Mouse (Mus musculus) forebrain, embryonic 10.5 days (tissue): Measurements from ENCODE around the gene Unc13a. TPM values are rescaled to one million over a fixed set of nuclear protein-coding genes. Genes with fewer than 3 reads are reported as not detected.
A peak's percentile ranks its signal among the peaks of the same experiment; 100 is the strongest.

Experiments
- DNase-seq: peaks from one replicate; pipeline ENCODE4 v3.0.0-alpha.2; 2017; ENCODE audit warnings: low spot score; ENCODE audit errors: extremely low spot score
- H3K27ac ChIP-seq: fragments of 300-500 bp; sonication (generic); 2 replicates; pipeline ENCODE4 v1.5.1; 2016; ENCODE audit warnings: mild to moderate bottlenecking
- H3K27me3 ChIP-seq: fragments of 300-500 bp; sonication (generic); 2 replicates; pipeline ENCODE4 v1.6.1; 2016; ENCODE audit warnings: mild to moderate bottlenecking; ENCODE audit not compliant: poor library complexity, severe bottlenecking
- H3K36me3 ChIP-seq: fragments of 300-500 bp; sonication (generic); replicated peaks from 2 replicates; pipeline ENCODE4 v1.6.1; 2016; ENCODE audit warnings: mild to moderate bottlenecking, moderate library complexity
- H3K4me1 ChIP-seq: fragments of 300-500 bp; sonication (generic); 2 replicates; pipeline ENCODE4 v1.6.1; 2016
- H3K4me3 ChIP-seq: fragments of 300-500 bp; sonication (generic); 2 replicates; pipeline ENCODE4 v1.5.1; 2016; ENCODE audit warnings: mild to moderate bottlenecking, moderate library complexity
- H3K9me3 ChIP-seq: fragments of 300-500 bp; sonication (generic); 2 replicates; pipeline ENCODE4 v1.6.1; 2016; ENCODE audit warnings: mild to moderate bottlenecking, moderate library complexity
- WGBS: fragments of 180-500 bp; shearing (Covaris S2); methylation state at CpG from one replicate; pipeline ENCODE4 v1.1.7; 2016; 5-methylcytosine and 5-hydroxymethylcytosine counted together
- polyA plus RNA-seq: library from polyadenylated mRNA; unstranded; fragments of >200 nt; fragmentation: Nextera tagmentation; extraction: Ambion mirVana; gene quantifications from 2 replicates; pipeline ENCODE4 v1.2.1, GENCODE M21; 2016

The Unc13a gene
- polyA plus RNA-seq, 1 experiment from 2014 or later = 3.3 TPM

DNA sequence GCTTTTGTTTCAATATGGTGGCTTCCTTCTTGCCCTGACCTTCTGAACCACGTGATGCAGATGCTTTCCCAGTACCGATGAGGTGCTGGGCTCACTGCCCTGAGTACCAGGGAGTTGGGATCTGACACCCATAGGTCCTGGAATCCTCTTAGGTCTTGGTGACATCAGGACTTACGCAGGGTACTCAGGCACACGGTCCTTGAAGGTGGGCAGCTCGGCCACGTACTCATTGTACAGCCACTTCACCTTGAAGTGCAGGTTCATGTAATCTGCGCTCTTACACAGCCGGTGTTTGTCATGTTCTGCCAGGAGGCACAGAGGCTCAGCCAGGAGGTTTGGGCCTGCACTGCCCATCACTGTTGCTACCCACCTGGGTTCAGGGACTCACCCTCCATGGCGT is 26.0 kb downstream of the Unc13a start:
- WGBS = 89% methylated on average over 9 of the region's 9 CpGs
- H3K27me3 ChIP-seq = 0 out of 2 replicates have a peak, but pooled peaks cover 4% of the 10 kb centered on the region
- no peaks in the 10 kb centered on the region for H3K9me3 ChIP-seq
- no peaks in the 10 kb centered on the region for H3K4me1 ChIP-seq
- H3K4me3 ChIP-seq = no peak overlapping the region
- no peak for DNase-seq
- no peak overlapping the region for H3K27ac ChIP-seq
- no peaks in the 10 kb centered on the region for H3K36me3 ChIP-seq

DNA sequence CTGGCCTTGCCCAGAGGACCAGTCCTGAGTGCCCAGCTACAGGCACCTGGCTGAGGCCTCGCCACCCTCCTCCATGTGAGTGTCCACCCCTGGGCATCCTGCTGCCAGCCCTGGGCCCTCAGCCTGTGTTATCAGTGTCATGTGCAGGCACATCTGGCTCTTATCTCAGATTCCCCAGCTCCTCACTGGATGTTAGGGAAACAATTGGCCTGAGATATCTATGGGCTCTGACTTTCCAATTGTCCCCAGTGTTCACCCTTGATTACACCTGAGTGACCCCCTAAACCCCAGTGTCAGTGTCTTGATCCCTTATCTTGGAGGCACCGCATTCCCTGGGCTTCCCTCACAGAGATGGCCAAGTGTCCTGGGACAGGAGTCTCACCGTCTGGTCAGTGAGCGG is 32.2 kb downstream of the Unc13a start:
- DNase-seq = no peak
- no peaks in the 10 kb centered on the region for H3K9me3 ChIP-seq
- WGBS = 91% methylated on average over 4 of the region's 4 CpGs
- no peak overlapping the region for H3K27ac ChIP-seq
- no peak overlapping the region for H3K4me3 ChIP-seq
- no peaks in the 10 kb centered on the region for H3K36me3 ChIP-seq
- H3K4me1 ChIP-seq = peaks cover 5% of the 10 kb centered on the region
- peaks cover 38% of the 10 kb centered on the region for H3K27me3 ChIP-seq

DNA sequence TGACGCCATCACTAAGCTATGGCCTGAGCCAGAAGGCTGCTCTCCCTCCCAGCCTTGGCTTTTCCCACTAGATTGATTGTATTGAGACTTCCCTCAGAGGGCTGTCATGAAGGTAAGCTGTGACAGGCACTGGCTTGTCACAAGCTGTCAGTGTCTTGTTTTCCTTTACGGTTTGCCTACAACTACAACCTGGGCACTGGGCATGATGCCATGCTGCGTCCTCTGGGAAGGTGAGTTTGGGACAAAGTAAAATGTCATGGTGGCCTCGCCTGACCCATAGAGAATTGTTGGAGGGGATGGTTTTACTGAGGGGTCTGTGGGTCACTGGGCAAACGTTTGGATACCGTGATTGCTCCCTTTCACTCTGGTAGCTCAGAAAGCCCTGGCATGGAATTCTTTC is 33.2 kb downstream of the Unc13a start:
- H3K36me3 ChIP-seq = no peaks in the 10 kb centered on the region
- H3K27ac ChIP-seq = no peak overlapping the region
- peaks cover 15% of the 10 kb centered on the region for H3K4me1 ChIP-seq
- H3K4me3 ChIP-seq = no peak overlapping the region
- WGBS = 79% methylated on average over 6 of the region's 6 CpGs
- no peak for DNase-seq
- peaks cover 6% of the 10 kb centered on the region; the same call in 1 of the 2 replicates for H3K9me3 ChIP-seq
- peaks cover 47% of the 10 kb centered on the region for H3K27me3 ChIP-seq

DNA sequence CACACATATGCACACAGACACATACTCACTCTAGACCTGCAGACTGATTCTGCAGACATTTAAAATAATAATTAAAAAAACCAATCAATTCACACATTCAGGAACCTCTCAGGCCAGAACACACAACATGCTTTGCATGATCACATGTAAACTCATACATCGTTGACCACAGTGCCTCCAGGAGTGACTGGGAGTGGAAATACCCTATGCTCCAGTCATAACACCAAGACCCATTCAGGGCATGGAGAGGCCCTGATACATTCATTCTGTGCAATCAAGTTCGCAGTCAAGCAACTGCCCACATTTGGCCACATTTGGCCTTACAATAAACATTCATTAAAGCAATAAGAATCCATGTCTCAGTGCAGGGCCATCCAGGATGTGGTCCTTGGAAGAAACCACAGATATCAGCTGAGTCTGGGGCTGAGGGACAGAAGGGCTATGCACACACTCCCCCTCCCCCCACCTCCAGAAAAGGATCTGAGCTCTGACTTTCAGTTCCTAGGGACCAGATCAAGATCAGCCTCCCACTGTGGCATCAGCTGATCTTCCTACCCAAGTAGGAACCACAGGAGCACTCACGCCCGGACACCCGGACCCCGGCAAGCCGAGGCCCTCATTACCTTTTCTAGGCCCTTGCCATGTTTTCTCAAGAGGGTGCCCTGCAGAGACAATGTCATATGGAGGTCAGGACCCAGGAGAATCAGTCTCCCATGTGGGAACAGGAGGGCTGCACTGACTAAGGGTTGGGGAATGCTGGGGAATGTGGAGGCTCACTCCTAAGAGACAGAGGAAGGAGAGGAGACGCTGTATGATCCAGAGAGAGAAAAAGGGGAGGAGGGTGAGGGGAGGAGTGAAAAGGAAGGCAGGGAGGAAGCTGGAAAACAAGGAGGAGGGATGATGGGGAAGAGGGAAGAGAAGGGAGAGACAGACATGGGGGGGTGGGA is 34.1 kb downstream of the Unc13a start:
- Histone ChIP-seq H3K9me3 (peaks cover 14% of the 10 kb centered on the region), H3K27ac (no peak overlapping the region), H3K4me3 (no peak overlapping the region), H3K36me3 (peaks cover 3% of the 10 kb centered on the region; the same call in 1 of the 2 replicates), H3K4me1 (peaks cover 18% of the 10 kb centered on the region), H3K27me3 (peaks cover 56% of the 10 kb centered on the region)
- DNase-seq = no peak
- 69% methylated on average over 8 of the region's 8 CpGs for WGBS

DNA sequence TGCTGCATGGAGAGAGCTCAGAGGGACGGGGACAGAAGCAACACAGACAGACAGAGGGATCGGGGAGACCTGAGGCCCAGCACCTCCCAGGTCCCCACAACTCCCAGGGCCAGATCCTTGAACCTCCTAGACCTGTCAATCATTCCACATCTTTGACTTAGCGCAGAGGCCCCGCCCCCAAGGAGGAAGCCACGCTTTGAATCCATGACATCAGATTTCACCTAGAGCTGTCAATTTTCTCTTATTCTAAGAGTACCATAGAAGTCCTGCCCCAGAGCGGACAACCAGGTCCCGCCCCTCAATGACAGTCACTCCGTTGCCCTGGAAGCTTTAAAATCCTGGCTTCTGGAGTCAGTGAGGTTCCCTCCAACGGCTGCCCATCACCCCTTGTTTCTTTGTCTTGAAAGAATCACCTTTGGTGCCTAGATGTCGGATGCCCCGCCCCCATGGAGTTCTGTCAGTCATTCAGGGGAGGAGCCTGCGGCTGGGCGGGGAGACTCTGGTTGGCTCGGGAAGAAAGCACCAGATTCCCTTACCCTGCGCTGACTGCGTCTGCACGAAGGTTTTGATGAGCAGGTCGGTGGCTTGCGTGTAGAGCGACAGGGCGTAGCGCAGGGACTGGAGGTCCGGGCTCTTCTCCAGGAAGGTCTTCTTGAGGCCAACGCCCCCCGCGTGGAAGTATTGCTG is 37.4 kb downstream of the Unc13a start:
- Histone ChIP-seq H3K4me3 (peak overlapping the region; percentile 34), H3K27ac (peak overlapping the region; percentile 51; the same call in 1 of the 2 replicates), H3K27me3 (peaks cover 87% of the 10 kb centered on the region), H3K36me3 (peaks cover 3% of the 10 kb centered on the region; the same call in 1 of the 2 replicates), H3K9me3 (peaks cover 18% of the 10 kb centered on the region), H3K4me1 (peaks cover 33% of the 10 kb centered on the region)
- DNase-seq = peak; percentile 78
- WGBS = 2% methylated on average over 26 of the region's 26 CpGs

DNA sequence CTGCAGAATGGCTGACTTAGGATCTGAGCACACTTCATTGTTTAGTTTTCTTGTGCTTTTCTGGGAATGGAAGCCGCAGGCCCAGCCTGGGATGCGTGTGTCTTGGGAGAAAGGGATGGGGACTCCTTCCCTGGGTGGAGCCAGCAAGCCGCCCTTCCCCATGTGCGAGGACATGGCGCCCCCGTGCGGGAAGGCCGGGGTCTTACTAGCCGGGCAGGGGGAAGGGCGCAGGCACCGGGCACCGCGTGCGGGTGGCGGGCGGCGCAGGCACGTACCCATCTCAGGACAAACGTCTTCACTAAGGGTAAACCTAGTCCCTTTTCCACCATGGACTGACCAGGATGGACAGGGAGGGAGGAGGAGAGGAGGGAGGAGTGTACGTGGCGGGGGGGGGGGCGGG is 38.4 kb downstream of the Unc13a start:
- Histone ChIP-seq H3K27ac (no peak overlapping the region), H3K4me3 (peak overlapping the region; percentile 34), H3K27me3 (peaks cover 87% of the 10 kb centered on the region), H3K9me3 (peaks cover 18% of the 10 kb centered on the region), H3K4me1 (peaks cover 43% of the 10 kb centered on the region), H3K36me3 (peaks cover 3% of the 10 kb centered on the region; the same call in 1 of the 2 replicates)
- DNase-seq = no peak
- WGBS = 5% methylated on average over 19 of the region's 22 CpGs

DNA sequence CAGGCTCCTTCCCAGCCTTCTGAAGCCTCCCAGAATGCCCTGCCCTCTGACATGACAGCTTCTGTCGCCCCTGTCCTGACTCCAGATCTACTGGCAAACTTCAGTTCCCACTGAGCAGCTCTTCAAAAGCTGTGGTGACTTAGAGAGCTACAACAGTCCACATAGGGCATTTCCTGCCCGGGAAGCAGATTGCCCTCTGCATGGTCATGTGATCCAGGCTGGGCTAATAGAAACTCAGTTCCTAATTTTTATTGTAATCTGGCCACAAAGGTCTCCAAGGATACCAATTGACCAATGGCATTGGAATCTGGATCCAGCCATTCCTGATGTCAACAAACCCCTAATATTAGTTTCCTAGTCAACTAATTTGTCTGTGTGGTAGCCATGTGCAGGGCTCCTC is 39.7 kb downstream of the Unc13a start:
- no peak overlapping the region for H3K4me3 ChIP-seq
- H3K27ac ChIP-seq = no peak overlapping the region
- peaks cover 3% of the 10 kb centered on the region; the same call in 1 of the 2 replicates for H3K36me3 ChIP-seq
- peaks cover 55% of the 10 kb centered on the region for H3K4me1 ChIP-seq
- 60% methylated on average over 2 of the region's 2 CpGs for WGBS
- peaks cover 18% of the 10 kb centered on the region for H3K9me3 ChIP-seq
- H3K27me3 ChIP-seq = peaks cover 87% of the 10 kb centered on the region
- DNase-seq = no peak

DNA sequence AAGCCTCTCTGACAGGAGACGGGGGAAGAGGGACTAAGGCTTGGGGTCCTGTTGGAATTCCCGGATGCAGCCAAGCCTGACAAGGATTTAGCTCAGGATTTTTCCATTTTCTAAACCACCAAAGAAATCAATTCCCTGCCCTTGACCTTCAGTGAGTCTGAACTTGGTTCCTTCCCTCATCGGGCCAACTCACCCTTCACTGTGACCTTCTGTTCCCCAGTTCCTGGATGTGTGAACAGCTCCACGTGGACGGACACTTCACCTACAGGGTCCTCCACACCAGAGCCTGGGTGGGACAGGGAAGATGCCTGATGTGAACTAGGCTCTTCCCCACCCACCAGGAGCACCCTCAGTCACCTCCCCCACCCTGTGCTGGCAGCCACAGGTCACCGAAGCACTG is 40.8 kb downstream of the Unc13a start:
- no peak overlapping the region for H3K27ac ChIP-seq
- peaks cover 77% of the 10 kb centered on the region for H3K27me3 ChIP-seq
- WGBS = 90% methylated on average over 6 of the region's 6 CpGs
- H3K4me3 ChIP-seq = no peak overlapping the region
- peaks cover 8% of the 10 kb centered on the region for H3K36me3 ChIP-seq
- DNase-seq = no peak
- peaks cover 55% of the 10 kb centered on the region for H3K4me1 ChIP-seq
- H3K9me3 ChIP-seq = peaks cover 18% of the 10 kb centered on the region

DNA sequence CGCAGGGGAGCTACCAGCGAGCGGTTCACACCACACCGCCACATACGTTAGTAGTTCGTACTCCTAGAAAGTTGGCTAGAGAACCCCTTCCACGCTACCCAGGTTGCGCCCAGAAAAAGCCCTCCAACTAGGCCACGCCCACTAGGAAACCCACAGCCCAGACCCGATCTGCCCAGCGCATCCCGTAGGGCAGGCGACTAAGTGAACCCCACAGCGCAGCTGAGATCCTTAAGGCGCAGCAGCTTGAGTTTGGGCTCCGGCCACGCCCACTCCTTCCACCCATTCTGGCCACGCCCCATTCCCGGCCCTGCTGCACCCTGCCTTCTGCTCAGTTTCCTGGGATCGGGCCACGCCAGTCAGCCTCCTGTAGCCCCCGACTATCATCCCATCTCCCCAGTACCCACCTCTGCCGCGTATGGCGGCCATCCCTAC is 41.8 kb downstream of the Unc13a start:
- H3K27ac ChIP-seq = peak overlapping the region; percentile 85
- whole genome bisulfite sequencing = 2% methylated on average over 25 of the region's 25 CpGs
- peak; percentile 41 for DNase-seq
- peaks cover 17% of the 10 kb centered on the region for H3K36me3 ChIP-seq
- peak overlapping the region; percentile 65 for H3K4me3 ChIP-seq
- peaks cover 55% of the 10 kb centered on the region for H3K4me1 ChIP-seq
- peaks cover 67% of the 10 kb centered on the region for H3K27me3 ChIP-seq
- H3K9me3 ChIP-seq = peaks cover 18% of the 10 kb centered on the region

DNA sequence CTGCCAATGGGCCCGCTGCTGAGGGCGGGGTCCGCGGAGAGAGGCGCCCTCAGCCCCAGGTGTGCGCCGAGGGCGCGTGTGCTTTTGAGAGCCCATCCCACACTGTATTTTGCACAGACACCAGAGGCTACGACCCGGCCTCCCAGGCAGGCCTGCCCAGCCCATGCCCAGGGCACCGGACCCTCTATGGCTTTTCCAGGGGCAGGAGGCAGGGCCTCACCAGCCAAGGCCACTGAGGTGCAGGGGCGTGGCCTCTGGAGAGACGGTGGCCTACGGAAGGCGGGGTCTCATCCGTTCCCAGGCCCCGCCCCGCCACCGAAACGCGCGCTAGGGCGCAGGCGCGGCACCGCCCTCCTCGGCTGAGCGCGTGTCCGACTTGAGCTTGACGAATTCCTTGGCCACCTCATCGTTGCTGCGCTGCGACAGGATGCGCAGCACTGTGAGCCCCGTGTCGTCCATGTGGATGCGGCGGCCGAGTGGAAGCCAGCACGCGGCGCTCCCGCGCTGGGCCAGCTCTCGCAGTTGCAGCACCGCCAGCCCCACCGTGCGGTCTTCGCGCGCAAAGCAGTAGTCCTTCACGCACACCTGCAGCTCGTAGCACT is 42.4 kb downstream of the Unc13a start:
- under 1% methylated on average over 55 of the region's 55 CpGs for WGBS
- Histone ChIP-seq H3K4me1 (peaks cover 49% of the 10 kb centered on the region), H3K36me3 (peaks cover 23% of the 10 kb centered on the region), H3K9me3 (peaks cover 18% of the 10 kb centered on the region), H3K4me3 (peak overlapping the region; percentile 65), H3K27me3 (peaks cover 61% of the 10 kb centered on the region), H3K27ac (peak overlapping the region; percentile 85)
- peak; percentile 93 for DNase-seq

DNA sequence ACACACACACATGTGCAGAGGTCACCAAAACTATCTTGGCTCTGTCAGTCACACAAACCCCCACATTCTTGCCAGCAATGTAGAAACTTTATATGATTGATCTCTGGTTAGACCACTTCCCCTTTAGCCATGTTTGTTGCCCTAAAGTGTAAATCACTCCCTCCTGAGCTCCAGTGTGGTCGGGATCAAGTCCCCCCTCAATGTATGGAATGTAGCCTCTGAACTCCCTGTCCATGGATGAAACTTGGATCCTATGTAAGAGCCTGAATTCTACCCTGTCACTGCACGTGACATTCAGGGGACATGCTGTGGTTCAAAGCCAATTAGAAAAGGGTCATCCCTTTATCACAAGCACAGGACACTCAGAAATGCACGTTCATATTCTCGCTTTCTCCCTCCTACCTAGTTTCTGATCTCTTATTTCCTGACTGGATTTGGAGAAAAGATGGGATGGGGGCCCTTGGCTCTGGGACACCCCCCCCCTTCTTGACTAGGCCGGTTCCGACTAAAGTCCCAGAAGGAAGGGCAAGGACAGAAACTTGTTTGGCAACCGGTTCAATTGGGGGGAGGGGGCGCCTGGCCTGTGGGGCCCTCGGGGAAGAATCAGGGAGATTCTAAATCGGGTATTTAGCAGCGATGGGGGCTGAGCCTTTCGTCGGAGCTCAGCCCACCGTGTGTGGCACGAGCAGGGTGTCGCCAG is 43.0 kb downstream of the Unc13a start:
- WGBS = 8% methylated on average over 16 of the region's 16 CpGs
- peaks cover 30% of the 10 kb centered on the region for H3K36me3 ChIP-seq
- H3K27ac ChIP-seq = peak overlapping the region; percentile 85
- H3K9me3 ChIP-seq = peaks cover 15% of the 10 kb centered on the region
- H3K4me1 ChIP-seq = peaks cover 42% of the 10 kb centered on the region
- DNase-seq = no peak
- peak overlapping the region; percentile 65 for H3K4me3 ChIP-seq
- H3K27me3 ChIP-seq = peaks cover 54% of the 10 kb centered on the region
